Mouse (Mus musculus) spleen, postnatal 10 days (tissue): ENCODE measurements around the gene Inhbe.

Experiments
- DNase-seq, 2 experiments: peaks; one replicate each; pipeline ENCODE4 v3.0.0; 2021 to 2022; ENCODE audit warnings: low spot score in 2 of 2

The Inhbe gene

GRCm38 (mm10) chr10:127346173-127346572, 8.0 kb downstream of the Inhbe start:
- no peak for DNase-seq

- DNase-seq = no peak
Measured at GRCm38 (mm10) chr10:127343029-127343428, 11.2 kb downstream of the Inhbe start.

GRCm38 (mm10) chr10:127341891-127342639, 12.1 kb downstream of the Inhbe start, which contains the start of gene Gli1:
TSS of gene Gli1 (minus strand) at chr10:127341974.
- peak; percentile 75 to 89 for DNase-seq

GRCm38 (mm10) chr10:127341360-127341690, 12.9 kb downstream of the Inhbe start:
- DNase-seq = no peak

- no peak for DNase-seq
Measured at GRCm38 (mm10) chr10:127340577-127341359, 13.4 kb downstream of the Inhbe start.

GRCm38 (mm10) chr10:127339683-127340576, 14.3 kb downstream of the Inhbe start:
- DNase-seq = no peak

GRCm38 (mm10) chr10:127338930-127339682, 15.1 kb downstream of the Inhbe start:
- peak; percentile 73 to 87 for DNase-seq

- DNase-seq = peak in 1 of 2 experiments; percentile 9
Measured at GRCm38 (mm10) chr10:127337536-127338099, 16.6 kb downstream of the Inhbe start.

GRCm38 (mm10) chr10:127336952-127337351, 17.3 kb downstream of the Inhbe start:
- DNase-seq = no peak

GRCm38 (mm10) chr10:127335271-127335670, 18.9 kb downstream of the Inhbe start:
- no peak for DNase-seq

GRCm38 (mm10) chr10:127333152-127333551, 21.1 kb downstream of the Inhbe start:
- DNase-seq = peak in 1 of 2 experiments; percentile 39

GRCm38 (mm10) chr10:127332211-127332874, 21.9 kb downstream of the Inhbe start:
- DNase-seq = peak in 1 of 2 experiments; percentile 22

GRCm38 (mm10) chr10:127330212-127330611, 24.0 kb downstream of the Inhbe start:
- DNase-seq = no peak

GRCm38 (mm10) chr10:127327461-127328145, 26.6 kb downstream of the Inhbe start:
- no peak for DNase-seq

- no peak for DNase-seq
Measured at GRCm38 (mm10) chr10:127326828-127327227, 27.4 kb downstream of the Inhbe start.

GRCm38 (mm10) chr10:127326017-127326801, 28.0 kb downstream of the Inhbe start:
- DNase-seq = peak in 1 of 2 experiments; percentile 57

- DNase-seq = no peak
Measured at GRCm38 (mm10) chr10:127325454-127326016, 28.7 kb downstream of the Inhbe start.

GRCm38 (mm10) chr10:127324495-127324894, 29.7 kb downstream of the Inhbe start:
- DNase-seq = peak in 1 of 2 experiments; percentile 85
